In genomic region chr19:55389019-55389418, GRCm38 (mm10) we compare ENCODE assay signal across 13 mouse cellular contexts.
DNase-seq lines count a peak whose midpoint lies in the region; ATAC-seq and TF ChIP-seq lines count a peak whose summit lies in the region.
"Had no signal": no experiment of that assay in that cellular context is flagged by ENCODE, and none has a peak within 500 bp of the region (broad histone marks: within the 10 kb centered on the region; RNA-seq: fewer than 3 reads in every experiment).

No protein-coding gene starts in this region.

- H3K9me3 ChIP-seq in hindbrain, embryonic 13.5 days = no peaks in the 10 kb centered on the region
- no peaks in the 10 kb centered on the region for H3K9me3 ChIP-seq in hindbrain, embryonic 12.5 days (replicated peaks)
- no peaks in the 10 kb centered on the region for H3K9me3 ChIP-seq in embryonic facial prominence, embryonic 14.5 days (ENCODE audit: control insufficient read depth, low read length)
- H3K9me3 ChIP-seq in hindbrain, embryonic 16.5 days (ENCODE audit: control insufficient read depth, low read length) = no peaks in the 10 kb centered on the region
- no peaks in the 10 kb centered on the region for H3K9me3 ChIP-seq in midbrain, postnatal 0 days (ENCODE audit: low read length)
- H3K9me3 ChIP-seq: limb, embryonic 12.5 days had no signal

- no peak overlapping the region for H3K4me3 ChIP-seq in hindbrain, embryonic 13.5 days
- no peak overlapping the region for H3K4me3 ChIP-seq in hindbrain, embryonic 12.5 days
- no peak overlapping the region for H3K4me3 ChIP-seq in embryonic facial prominence, embryonic 14.5 days (ENCODE audit: low read depth, low read length)
- no peak overlapping the region for H3K4me3 ChIP-seq in hindbrain, embryonic 16.5 days (ENCODE audit: low read length)
- H3K4me3 ChIP-seq in midbrain, postnatal 0 days (ENCODE audit: low read depth, low read length) = no peak overlapping the region
- H3K4me3 ChIP-seq: limb, embryonic 12.5 days had no signal

- H3K27ac ChIP-seq in hindbrain, embryonic 13.5 days = no peak overlapping the region
- no peak overlapping the region for H3K27ac ChIP-seq in hindbrain, embryonic 12.5 days
- 0 out of 2 replicates have a peak overlapping the region, but pooled peaks have one; percentile 33 for H3K27ac ChIP-seq in embryonic facial prominence, embryonic 14.5 days (replicated peaks; ENCODE audit: low read depth, low read length)
- no peak overlapping the region for H3K27ac ChIP-seq in hindbrain, embryonic 16.5 days (ENCODE audit: low read depth, low read length)
- H3K27ac ChIP-seq in midbrain, postnatal 0 days (ENCODE audit: low read depth, low read length) = peak overlapping the region; percentile 60
- H3K27ac ChIP-seq: limb, embryonic 12.5 days had no signal

- no peaks in the 10 kb centered on the region for H3K36me3 ChIP-seq in hindbrain, embryonic 13.5 days
- no peaks in the 10 kb centered on the region for H3K36me3 ChIP-seq in hindbrain, embryonic 12.5 days
- no peaks in the 10 kb centered on the region for H3K36me3 ChIP-seq in embryonic facial prominence, embryonic 14.5 days (ENCODE audit: control insufficient read depth, insufficient read depth, low read length)
- no peaks in the 10 kb centered on the region for H3K36me3 ChIP-seq in hindbrain, embryonic 16.5 days (ENCODE audit: control insufficient read depth, insufficient read depth, low read length)
- H3K36me3 ChIP-seq in midbrain, postnatal 0 days (ENCODE audit: insufficient read depth, low read length) = no peaks in the 10 kb centered on the region
- H3K36me3 ChIP-seq: limb, embryonic 12.5 days had no signal

- no peak for ATAC-seq in hindbrain, embryonic 13.5 days (ENCODE audit: low FRiP score)
- ATAC-seq in hindbrain, embryonic 12.5 days (ENCODE audit: low FRiP score) = no peak
- no peak for ATAC-seq in embryonic facial prominence, embryonic 14.5 days (ENCODE audit: low read depth)
- no peak for ATAC-seq in hindbrain, embryonic 16.5 days
- ATAC-seq in midbrain, postnatal 0 days (ENCODE audit: low FRiP score) = no peak

- DNase-seq in embryonic facial prominence, embryonic 14.5 days (ENCODE audit: low spot score) = no peak
- no peak for DNase-seq in midbrain, postnatal 0 days (ENCODE audit: low spot score)
- DNase-seq in urinary bladder, postnatal 25 days (ENCODE audit: low spot score) = no peak
- no peak for DNase-seq in cerebellum, postnatal 4 days (ENCODE audit: low spot score in 2 of 2)
- DNase-seq in left cerebral cortex, adult 9 months (ENCODE audit: low spot score in 2 of 2) = no peak
- DNase-seq: cerebellum, adult 9-10 months; gastrocnemius, postnatal 25 days; heart, postnatal 36 days had no signal

- H3K27me3 ChIP-seq in hindbrain, embryonic 13.5 days = 0 out of 2 replicates have a peak, but pooled peaks cover 2% of the 10 kb centered on the region
- H3K27me3 ChIP-seq in hindbrain, embryonic 12.5 days = no peaks in the 10 kb centered on the region
- no peaks in the 10 kb centered on the region for H3K27me3 ChIP-seq in embryonic facial prominence, embryonic 14.5 days (replicated peaks; ENCODE audit: control insufficient read depth, insufficient read depth, low read length)
- no peaks in the 10 kb centered on the region for H3K27me3 ChIP-seq in hindbrain, embryonic 16.5 days (replicated peaks; ENCODE audit: control insufficient read depth, insufficient read depth, low read length)
- no peaks in the 10 kb centered on the region for H3K27me3 ChIP-seq in midbrain, postnatal 0 days (ENCODE audit: insufficient read depth, low read length)
- H3K27me3 ChIP-seq: CH12.LX had no signal

- H3K9ac ChIP-seq in hindbrain, embryonic 13.5 days = no peak overlapping the region
- no peak overlapping the region for H3K9ac ChIP-seq in hindbrain, embryonic 12.5 days
- H3K9ac ChIP-seq in embryonic facial prominence, embryonic 14.5 days (ENCODE audit: low read depth, low read length) = peak overlapping the region; percentile 42; the same call in 1 of the 2 replicates
- no peak overlapping the region; the same call in 1 of the 2 replicates for H3K9ac ChIP-seq in hindbrain, embryonic 16.5 days (ENCODE audit: low read depth, low read length)
- H3K9ac ChIP-seq in midbrain, postnatal 0 days (replicated peaks; ENCODE audit: low read length, poor library complexity, severe bottlenecking) = peak overlapping the region; percentile 54
- H3K9ac ChIP-seq: limb, embryonic 12.5 days had no signal

- no peak for TF ChIP-seq CTCF in midbrain, postnatal 0 days (IDR thresholded peaks at IDR 0.05)

- H3K4me1 ChIP-seq in hindbrain, embryonic 13.5 days (replicated peaks) = peaks cover 10% of the 10 kb centered on the region
- H3K4me1 ChIP-seq in hindbrain, embryonic 12.5 days = peaks cover 9% of the 10 kb centered on the region
- peaks cover 3% of the 10 kb centered on the region; the same call in 1 of the 2 replicates for H3K4me1 ChIP-seq in embryonic facial prominence, embryonic 14.5 days (ENCODE audit: control insufficient read depth, insufficient read depth, low read length)
- H3K4me1 ChIP-seq in hindbrain, embryonic 16.5 days (ENCODE audit: control insufficient read depth, insufficient read depth, low read depth, low read length) = no peaks in the 10 kb centered on the region
- H3K4me1 ChIP-seq in midbrain, postnatal 0 days (ENCODE audit: insufficient read depth, low read length) = no peaks in the 10 kb centered on the region

- 40% methylated on average over 10 of the region's 10 CpGs for WGBS in hindbrain, embryonic 13.5 days
- WGBS in hindbrain, embryonic 12.5 days = 45% methylated on average over 10 of the region's 10 CpGs
- 43% methylated on average over 10 of the region's 10 CpGs for WGBS in embryonic facial prominence, embryonic 14.5 days
- 44% methylated on average over 10 of the region's 10 CpGs for WGBS in hindbrain, embryonic 16.5 days
- 38% methylated on average over 10 of the region's 10 CpGs for WGBS in midbrain, postnatal 0 days

- peak overlapping the region; percentile 36 for H3K4me2 ChIP-seq in hindbrain, embryonic 13.5 days
- no peak overlapping the region for H3K4me2 ChIP-seq in hindbrain, embryonic 12.5 days (replicated peaks)
- peak overlapping the region; percentile 40 for H3K4me2 ChIP-seq in embryonic facial prominence, embryonic 14.5 days (ENCODE audit: low read depth, low read length)
- peak overlapping the region; percentile 39 for H3K4me2 ChIP-seq in hindbrain, embryonic 16.5 days (ENCODE audit: low read length)
- H3K4me2 ChIP-seq in midbrain, postnatal 0 days (ENCODE audit: low read depth, low read length, poor library complexity, severe bottlenecking) = peak overlapping the region; percentile 43
- H3K4me2 ChIP-seq: limb, embryonic 12.5 days had no signal

Comparison
In these comparisons a context has a peak if more than half of its experiments do, and no peak if none do; other contexts are left out.
1. H3K27ac ChIP-seq: peak in embryonic facial prominence, embryonic 14.5 days (single experiment) and midbrain, postnatal 0 days (single experiment); none in hindbrain, embryonic 13.5 days (single experiment), hindbrain, embryonic 12.5 days (single experiment) and hindbrain, embryonic 16.5 days (single experiment).
2. H3K9ac ChIP-seq: peak in embryonic facial prominence, embryonic 14.5 days (single experiment) and midbrain, postnatal 0 days (single experiment); none in hindbrain, embryonic 13.5 days (single experiment), hindbrain, embryonic 12.5 days (single experiment) and hindbrain, embryonic 16.5 days (single experiment).